Mouse (Mus musculus) kidney, adult 11 months (tissue): ENCODE data around the gene Hist1h2bj.

Experiments used
- DNase-seq: peaks from one replicate; pipeline ENCODE4 v3.0.0; 2022

Gene Hist1h2bj

GRCm38 (mm10) chr13:22015479-22016450 is 27.2 kb upstream of the Hist1h2bj start:
- DNase-seq, result peak; percentile 55

- no peak for DNase-seq
Observed at GRCm38 (mm10) chr13:22019934-22020835, 22.8 kb upstream of the Hist1h2bj start.

- DNase-seq, result peak; percentile 27
Observed at GRCm38 (mm10) chr13:22020901-22021339, 22.1 kb upstream of the Hist1h2bj start.

GRCm38 (mm10) chr13:22021581-22021980 is 21.4 kb upstream of the Hist1h2bj start:
- no peak for DNase-seq

- DNase-seq, result peak; percentile 59
Observed at GRCm38 (mm10) chr13:22022241-22022640, 20.8 kb upstream of the Hist1h2bj start.

- peak; percentile 49 for DNase-seq
Observed at GRCm38 (mm10) chr13:22026058-22027031, 16.7 kb upstream of the Hist1h2bj start.

GRCm38 (mm10) chr13:22028673-22029460 is 14.1 kb upstream of the Hist1h2bj start:
- DNase-seq, result peak; percentile 93

- DNase-seq, result no peak
Observed at GRCm38 (mm10) chr13:22029928-22030327, 13.1 kb upstream of the Hist1h2bj start.

- DNase-seq, result no peak
Observed at GRCm38 (mm10) chr13:22030493-22030892, 12.5 kb upstream of the Hist1h2bj start.

GRCm38 (mm10) chr13:22033741-22034442 is 9.1 kb upstream of the Hist1h2bj start:
- no peak for DNase-seq

- DNase-seq, result peak; percentile 61
Observed at GRCm38 (mm10) chr13:22034443-22035266, 8.4 kb upstream of the Hist1h2bj start.

- peak; percentile 82 for DNase-seq
Observed at GRCm38 (mm10) chr13:22035267-22036148, 7.5 kb upstream of the Hist1h2bj start, which contains the start of the genes Hist1h2ah and Hist1h2bk. Hist1h2ah (minus strand) TSS chr13:22035568. Hist1h2bk (plus strand) TSS chr13:22035870.

GRCm38 (mm10) chr13:22036149-22036956 is 6.7 kb upstream of the Hist1h2bj start:
- no peak for DNase-seq

GRCm38 (mm10) chr13:22036986-22037385 is 6.0 kb upstream of the Hist1h2bj start:
- no peak for DNase-seq

GRCm38 (mm10) chr13:22037415-22037814 is 5.6 kb upstream of the Hist1h2bj start:
- no peak for DNase-seq

- no peak for DNase-seq
Observed at GRCm38 (mm10) chr13:22039364-22039763, 3.6 kb upstream of the Hist1h2bj start.

GRCm38 (mm10) chr13:22039951-22040463 is 3.0 kb upstream of the Hist1h2bj start:
- no peak for DNase-seq
